Mouse (Mus musculus): ENCODE measurements around the gene Clec11a. TPM values are rescaled to one million over a fixed set of nuclear protein-coding genes. Genes with fewer than 3 reads are reported as not detected.
A peak's percentile ranks its signal among the peaks of the same experiment; 100 is the strongest.

Gene Clec11a
- total RNA-seq (2021) = 3.4 and 3.6 TPM in 2 replicates
- long read RNA-seq, transcript Clec11a-201 (4 exons, 2,978 nt) = major isoform, 8 of 10 reads
- long read RNA-seq, partial matches to known transcripts = 0 of 10 reads
- long read RNA-seq, other reads (novel, unspliced or antisense) = 2 of 10 reads

- no peak for DNase-seq
Observed at GRCm38 (mm10) chr7:44306516-44307240, at the start of gene Clec11a. TSS of gene Clec11a (minus strand) at chr7:44306902.

- no peak for DNase-seq
Observed at GRCm38 (mm10) chr7:44355411-44355810, 48.7 kb upstream of the Clec11a start.

GRCm38 (mm10) chr7:44353601-44354340, 47.1 kb upstream of the Clec11a start:
- no peak for DNase-seq

GRCm38 (mm10) chr7:44352750-44353600, 46.3 kb upstream of the Clec11a start:
- no peak for DNase-seq

GRCm38 (mm10) chr7:44351881-44352749, 45.4 kb upstream of the Clec11a start:
- no peak for DNase-seq

GRCm38 (mm10) chr7:44350957-44351711, 44.4 kb upstream of the Clec11a start:
- peak; percentile 73 for DNase-seq

GRCm38 (mm10) chr7:44349043-44349442, 42.3 kb upstream of the Clec11a start:
- no peak for DNase-seq

GRCm38 (mm10) chr7:44344622-44345021, 37.9 kb upstream of the Clec11a start:
- DNase-seq = no peak

GRCm38 (mm10) chr7:44343459-44344015, 36.8 kb upstream of the Clec11a start:
- no peak for DNase-seq

- DNase-seq = no peak
Observed at GRCm38 (mm10) chr7:44341714-44342113, 35.0 kb upstream of the Clec11a start.

GRCm38 (mm10) chr7:44341119-44341518, 34.4 kb upstream of the Clec11a start:
- no peak for DNase-seq

- no peak for DNase-seq
Observed at GRCm38 (mm10) chr7:44340226-44340625, 33.5 kb upstream of the Clec11a start.

GRCm38 (mm10) chr7:44337121-44337849, 30.6 kb upstream of the Clec11a start:
- DNase-seq = no peak

- no peak for DNase-seq
Observed at GRCm38 (mm10) chr7:44336046-44337021, 29.6 kb upstream of the Clec11a start.

- DNase-seq = peak; percentile 50
Observed at GRCm38 (mm10) chr7:44335031-44335878, 28.6 kb upstream of the Clec11a start.

GRCm38 (mm10) chr7:44334139-44334538, 27.4 kb upstream of the Clec11a start:
- no peak for DNase-seq

GRCm38 (mm10) chr7:44332336-44332735, 25.6 kb upstream of the Clec11a start:
- no peak for DNase-seq
